Mouse (Mus musculus): Measurements from ENCODE around the gene Phkg1. TPM values are rescaled to one million over a fixed set of nuclear protein-coding genes. Genes with fewer than 3 reads are reported as not detected.
"Not testable (repeated sequence)": the region's sequence is repeated elsewhere in the genome, so short reads cannot be mapped to it uniquely, and the experiment has no call there.

Gene Phkg1
- total RNA-seq, 2 experiments from 2014 or later = 19.7 to 20.3 TPM

- DNase-seq (ENCODE audit: low spot score in 2 of 2) = peak; percentile 76 to 84
Measured at GRCm38 (mm10) chr5:129908242-129908965, 10.1 kb upstream of the Phkg1 start, which contains the start of gene Nupr1l. TSS of gene Nupr1l (plus strand) at chr5:129908540.

GRCm38 (mm10) chr5:129907775-129908174 is 9.4 kb upstream of the Phkg1 start:
- DNase-seq (ENCODE audit: low spot score in 2 of 2) = no peak

- peak; percentile 83 to 91 for DNase-seq (ENCODE audit: low spot score in 2 of 2)
Measured at GRCm38 (mm10) chr5:129895198-129896088, 2.9 kb downstream of the Phkg1 start, which contains the start of gene Zbed5. TSS of gene Zbed5 (plus strand) at chr5:129895723.

GRCm38 (mm10) chr5:129890390-129890789 is 8.0 kb downstream of the Phkg1 start:
- DNase-seq (ENCODE audit: low spot score in 2 of 2) = not testable (repeated sequence)

GRCm38 (mm10) chr5:129886911-129887636 is 11.3 kb downstream of the Phkg1 start, which contains the start of gene Chchd2:
TSS of gene Chchd2 (minus strand) at chr5:129887470.
- peak; percentile 94 to 98 for DNase-seq (ENCODE audit: low spot score in 2 of 2)

- DNase-seq (ENCODE audit: low spot score in 2 of 2) = no peak
Measured at GRCm38 (mm10) chr5:129886271-129886670, 12.1 kb downstream of the Phkg1 start.

- no peak for DNase-seq (ENCODE audit: low spot score in 2 of 2)
Measured at GRCm38 (mm10) chr5:129879888-129880287, 18.5 kb downstream of the Phkg1 start.

GRCm38 (mm10) chr5:129878946-129879345 is 19.4 kb downstream of the Phkg1 start:
- peak; percentile 39 to 64 for DNase-seq (ENCODE audit: low spot score in 2 of 2)

- DNase-seq (ENCODE audit: low spot score in 2 of 2) = peak; percentile 9 to 67
Measured at GRCm38 (mm10) chr5:129877731-129878455, 20.5 kb downstream of the Phkg1 start.

GRCm38 (mm10) chr5:129875098-129875497 is 23.3 kb downstream of the Phkg1 start:
- no peak for DNase-seq (ENCODE audit: low spot score in 2 of 2)

- DNase-seq (ENCODE audit: low spot score in 2 of 2) = no peak
Measured at GRCm38 (mm10) chr5:129873942-129874341, 24.4 kb downstream of the Phkg1 start.

- no peak for DNase-seq (ENCODE audit: low spot score in 2 of 2)
Measured at GRCm38 (mm10) chr5:129871238-129871637, 27.1 kb downstream of the Phkg1 start.

GRCm38 (mm10) chr5:129869238-129869995 is 28.9 kb downstream of the Phkg1 start:
- no peak for DNase-seq (ENCODE audit: low spot score in 2 of 2)

- no peak for DNase-seq (ENCODE audit: low spot score in 2 of 2)
Measured at GRCm38 (mm10) chr5:129865841-129866240, 32.5 kb downstream of the Phkg1 start.

- DNase-seq (ENCODE audit: low spot score in 2 of 2) = peak; percentile 52 to 56
Measured at GRCm38 (mm10) chr5:129864467-129864866, 33.9 kb downstream of the Phkg1 start.

GRCm38 (mm10) chr5:129862325-129862724 is 36.0 kb downstream of the Phkg1 start:
- DNase-seq (ENCODE audit: low spot score in 2 of 2) = no peak

GRCm38 (mm10) chr5:129856414-129856813 is 41.9 kb downstream of the Phkg1 start:
- no peak for DNase-seq (ENCODE audit: low spot score in 2 of 2)

GRCm38 (mm10) chr5:129855163-129855562 is 43.2 kb downstream of the Phkg1 start:
- DNase-seq (ENCODE audit: low spot score in 2 of 2) = no peak

- no peak for DNase-seq (ENCODE audit: low spot score in 2 of 2)
Measured at GRCm38 (mm10) chr5:129847558-129847820, 50.9 kb downstream of the Phkg1 start.
